Mouse (Mus musculus) MEL (cell line): ENCODE measurements around the gene Notch2. TPM values are rescaled to one million over a fixed set of nuclear protein-coding genes. Genes with fewer than 3 reads are reported as not detected.
A peak's percentile ranks its signal among the peaks of the same experiment; 100 is the strongest.

Experiments
- DNase-seq: peaks from one replicate; pipeline ENCODE4 v3.0.0; 2011; ENCODE audit warnings: low read depth, low spot score
- H3K27ac ChIP-seq: 2 replicates; pipeline ENCODE4 v1.5.1; 2012; ENCODE audit warnings: low read depth, mild to moderate bottlenecking, control low read depth, low read length, moderate library complexity; ENCODE audit not compliant: control insufficient read depth
- H3K27me3 ChIP-seq, 2 experiments: fragments of 150-350 bp in 1 of 2; sonication (generic) in 1 of 2; 2 replicates each; pipeline ENCODE4 v1.6.1; 2012; ENCODE audit warnings: low read length in 2 of 2, mild to moderate bottlenecking in 2 of 2, improper control_type of control experiment in 1 of 2, moderate library complexity in 1 of 2; ENCODE audit not compliant: insufficient read depth in 2 of 2, control insufficient read depth in 1 of 2
- H3K36me3 ChIP-seq, 2 experiments: 2 replicates each; pipeline ENCODE4 v1.6.1; 2012 to 2014; ENCODE audit warnings: low read length in 2 of 2, improper control_type of control experiment in 1 of 2, inconsistent platforms in 1 of 2, mild to moderate bottlenecking in 1 of 2; ENCODE audit not compliant: insufficient read depth in 2 of 2, control insufficient read depth in 1 of 2
- H3K4me1 ChIP-seq, 2 experiments: fragments of 150-350 bp in 1 of 2; sonication (generic) in 1 of 2; 2 replicates each; pipeline ENCODE4 v1.6.1; 2012; ENCODE audit warnings: low read length in 2 of 2, improper control_type of control experiment in 1 of 2, mild to moderate bottlenecking in 1 of 2; ENCODE audit not compliant: insufficient read depth in 2 of 2, control insufficient read depth in 1 of 2
- H3K4me3 ChIP-seq, 2 experiments: fragments of 150-350 bp in 1 of 2; sonication (generic) in 1 of 2; 2 replicates each; pipeline ENCODE4 v1.5.1; 2012; ENCODE audit warnings: low read depth in 2 of 2, low read length in 2 of 2, mild to moderate bottlenecking in 2 of 2, moderate library complexity in 2 of 2, control low read depth in 1 of 2, improper control_type of control experiment in 1 of 2; ENCODE audit not compliant: control insufficient read depth in 1 of 2, insufficient read depth in 1 of 2
- H3K79me2 ChIP-seq: 2 replicates; pipeline ENCODE4 v1.6.1; 2012; ENCODE audit warnings: mild to moderate bottlenecking, low read length, moderate library complexity; ENCODE audit not compliant: control insufficient read depth, poor library complexity, insufficient read depth
- H3K9ac ChIP-seq: 2 replicates; pipeline ENCODE4 v1.6.1; 2012; ENCODE audit warnings: low read depth, mild to moderate bottlenecking, control low read depth, low read length, moderate library complexity; ENCODE audit not compliant: control insufficient read depth, poor library complexity, severe bottlenecking
- H3K9me3 ChIP-seq: fragments of 150-350 bp; sonication (generic); replicated peaks from 2 replicates; pipeline ENCODE4 v1.6.1; 2012; ENCODE audit warnings: mild to moderate bottlenecking, low read length, improper control_type of control experiment, moderate library complexity; ENCODE audit not compliant: insufficient read depth
- BHLHE40 ChIP-seq: IDR thresholded peaks from 2 replicates; pipeline ENCODE4 v1.6.1; 2012; ENCODE audit warnings: low read depth, mild to moderate bottlenecking, inconsistent platforms, low read length, improper control_type of control experiment, borderline replicate concordance
- CHD1 ChIP-seq: IDR thresholded peaks from 2 replicates; pipeline ENCODE4 v1.6.1; 2012; ENCODE audit warnings: low read depth, mild to moderate bottlenecking, inconsistent platforms, low read length, improper control_type of control experiment
- CHD2 ChIP-seq: IDR thresholded peaks from 2 replicates; pipeline ENCODE4 v1.6.1; 2011; ENCODE audit warnings: low read length, improper control_type of control experiment
- E2F4 ChIP-seq: IDR thresholded peaks from 2 replicates; pipeline ENCODE4 v1.6.1; 2011; ENCODE audit warnings: low read depth, low read length, improper control_type of control experiment, borderline replicate concordance
- ELF1 ChIP-seq: IDR thresholded peaks from 2 replicates; pipeline ENCODE4 v1.6.1; 2014; ENCODE audit warnings: low read depth, mild to moderate bottlenecking, inconsistent platforms, low read length, improper control_type of control experiment, moderate library complexity
- ETS1 ChIP-seq: IDR thresholded peaks from 2 replicates; pipeline ENCODE4 v1.6.1; 2012; ENCODE audit warnings: low read depth, mild to moderate bottlenecking, inconsistent platforms, low read length, improper control_type of control experiment, moderate library complexity
- GABPA ChIP-seq: IDR thresholded peaks from 2 replicates; pipeline ENCODE4 v1.6.1; 2012; ENCODE audit warnings: low read depth, mild to moderate bottlenecking, inconsistent platforms, low read length, improper control_type of control experiment, moderate library complexity
- GATA1 ChIP-seq: IDR thresholded peaks from 2 replicates; pipeline ENCODE4 v1.6.1; 2011; ENCODE audit warnings: low read depth, low read length, improper control_type of control experiment
- HCFC1 ChIP-seq: IDR thresholded peaks from 2 replicates; pipeline ENCODE4 v1.6.1; 2012; ENCODE audit warnings: low read depth, mild to moderate bottlenecking, inconsistent platforms, low read length, improper control_type of control experiment, moderate library complexity
- JUND ChIP-seq: IDR thresholded peaks from 2 replicates; pipeline ENCODE4 v1.6.1; 2011; ENCODE audit warnings: low read depth, mild to moderate bottlenecking, improper control_type of control experiment, low read length
- KAT2A ChIP-seq: conservative IDR thresholded peaks from 2 replicates; pipeline ENCODE4 v1.6.1; 2012; ENCODE audit warnings: low read depth, low read length, improper control_type of control experiment, inconsistent platforms
- MAFK ChIP-seq: IDR thresholded peaks from 2 replicates; pipeline ENCODE4 v1.6.1; 2011; ENCODE audit warnings: low read depth, mild to moderate bottlenecking, low read length, improper control_type of control experiment, borderline replicate concordance
- MAX ChIP-seq: IDR thresholded peaks from 2 replicates; pipeline ENCODE4 v1.6.1; 2011; ENCODE audit warnings: low read length, improper control_type of control experiment
- MEF2A ChIP-seq: IDR thresholded peaks from 2 replicates; pipeline ENCODE4 v1.6.1; 2014; ENCODE audit warnings: low read depth, mild to moderate bottlenecking, inconsistent platforms, low read length, improper control_type of control experiment; ENCODE audit not compliant: poor library complexity, insufficient replicate concordance, severe bottlenecking; ENCODE audit errors: extremely low read depth
- MXI1 ChIP-seq: IDR thresholded peaks from 2 replicates; pipeline ENCODE4 v1.6.1; 2011; ENCODE audit warnings: mild to moderate bottlenecking, low read depth, low read length, improper control_type of control experiment
- MYB ChIP-seq: IDR thresholded peaks from 2 replicates; pipeline ENCODE4 v1.6.1; 2011; ENCODE audit warnings: mild to moderate bottlenecking, low read depth, low read length, improper control_type of control experiment
- NELFE ChIP-seq: IDR thresholded peaks from 2 replicates; pipeline ENCODE4 v1.6.1; 2011; ENCODE audit warnings: low read depth, low read length, improper control_type of control experiment
- POLR2A ChIP-seq, 2 experiments: IDR thresholded peaks; 2 replicates each; pipeline ENCODE4 v1.6.1; 2011 to 2012; ENCODE audit warnings: low read length in 2 of 2, mild to moderate bottlenecking in 2 of 2, control low read depth in 1 of 2, improper control_type of control experiment in 1 of 2, low read depth in 1 of 2, moderate library complexity in 1 of 2; ENCODE audit not compliant: control insufficient read depth in 1 of 2, insufficient read depth in 1 of 2, poor library complexity in 1 of 2
- POLR2AphosphoS5 ChIP-seq: IDR thresholded peaks from 2 replicates; pipeline ENCODE4 v1.6.1; 2012; ENCODE audit warnings: low read depth, borderline replicate concordance, mild to moderate bottlenecking, inconsistent platforms, low read length, moderate library complexity, mixed read lengths
- RAD21 ChIP-seq: IDR thresholded peaks from 2 replicates; pipeline ENCODE4 v1.6.1; 2011; ENCODE audit warnings: mild to moderate bottlenecking, low read depth, low read length, improper control_type of control experiment
- RCOR1 ChIP-seq: IDR thresholded peaks from 2 replicates; pipeline ENCODE4 v1.6.1; 2012; ENCODE audit warnings: low read depth, mild to moderate bottlenecking, inconsistent platforms, low read length, improper control_type of control experiment
- SIN3A ChIP-seq: IDR thresholded peaks from 2 replicates; pipeline ENCODE4 v1.6.1; 2012; ENCODE audit warnings: low read length, improper control_type of control experiment, inconsistent platforms
- SMC3 ChIP-seq: IDR thresholded peaks from 2 replicates; pipeline ENCODE4 v1.6.1; 2011; ENCODE audit warnings: low read depth, low read length, improper control_type of control experiment
- TAL1 ChIP-seq: IDR thresholded peaks from 2 replicates; pipeline ENCODE4 v1.6.1; 2012; ENCODE audit warnings: mild to moderate bottlenecking, inconsistent platforms, low read length, moderate library complexity, mixed read lengths
- TCF12 ChIP-seq: IDR thresholded peaks from 2 replicates; pipeline ENCODE4 v1.6.1; 2014; ENCODE audit warnings: low read depth, mild to moderate bottlenecking, inconsistent platforms, low read length, improper control_type of control experiment, moderate library complexity
- UBTF ChIP-seq: IDR thresholded peaks from 2 replicates; pipeline ENCODE4 v1.6.1; 2012; ENCODE audit warnings: low read depth, mild to moderate bottlenecking, inconsistent platforms, low read length, improper control_type of control experiment, moderate library complexity, borderline replicate concordance; ENCODE audit not compliant: insufficient read depth
- USF1 ChIP-seq: IDR thresholded peaks from 2 replicates; pipeline ENCODE4 v1.6.1; 2014; ENCODE audit warnings: low read depth, mild to moderate bottlenecking, inconsistent platforms, low read length, improper control_type of control experiment, moderate library complexity
- USF2 ChIP-seq, 2 experiments: IDR thresholded peaks; 2 replicates each; pipeline ENCODE4 v1.6.1; 2011 to 2012; ENCODE audit warnings: improper control_type of control experiment in 2 of 2, low read length in 2 of 2, borderline replicate concordance in 1 of 2, inconsistent platforms in 1 of 2, low read depth in 1 of 2, mild to moderate bottlenecking in 1 of 2; ENCODE audit not compliant: insufficient read depth in 1 of 2
- ZC3H11A ChIP-seq: IDR thresholded peaks from 2 replicates; pipeline ENCODE4 v1.6.1; 2012; ENCODE audit warnings: low read depth, mild to moderate bottlenecking, inconsistent platforms, low read length, improper control_type of control experiment
- ZMIZ1 ChIP-seq: IDR thresholded peaks from 2 replicates; pipeline ENCODE4 v1.6.1; 2012; ENCODE audit warnings: low read depth, mild to moderate bottlenecking, inconsistent platforms, low read length, improper control_type of control experiment, moderate library complexity
- ZNF384 ChIP-seq: IDR thresholded peaks from 2 replicates; pipeline ENCODE4 v1.6.1; 2012; ENCODE audit warnings: low read depth, mild to moderate bottlenecking, inconsistent platforms, low read length, improper control_type of control experiment
- polyA plus RNA-seq, 2 experiments: library from polyadenylated mRNA; stranded (reverse) in 1 of 2; unstranded in 1 of 2; fragments of >175 nt in 1 of 2; fragments of >200 nt in 1 of 2; gene quantifications; 2 replicates each; pipeline versions ENCODE4 v1.2.1 to v1.2.4; 2012; ENCODE audit warnings: low replicate concordance in 2 of 2, low read depth in 1 of 2; ENCODE audit not compliant: insufficient read length in 2 of 2, insufficient read depth in 1 of 2, missing spikeins in 1 of 2
- total RNA-seq: library from RNA; depleted of rRNA; stranded (reverse); fragments of 300-350 nt; gene quantifications from 2 replicates; pipeline ENCODE4 v1.2.3, GENCODE M21; 2012

The Notch2 gene
- total and polyA plus RNA-seq, 3 experiments = 16.2 to 36.6 (median 16.6) TPM

- Histone ChIP-seq H3K27ac (no peak overlapping the region; the same call in 1 of the 2 replicates), H3K4me3 (no peak overlapping the region), H3K4me1 (peaks cover 24 to 29% of the 10 kb centered on the region in 2 experiments)
- peak; percentile 58; the same call in 1 of the 2 replicates for TF ChIP-seq ZNF384
- no peak for TF ChIP-seq SMC3
- TF ChIP-seq, all 39 proteins: peak for 1
- DNase-seq = peak; percentile 48
- Histone ChIP-seq H3K27me3 (no peaks in the 10 kb centered on the region), H3K79me2 (no peaks in the 10 kb centered on the region), H3K9ac (no peak overlapping the region), H3K9me3 (no peaks in the 10 kb centered on the region), H3K36me3 (peaks cover 0 to 32% of the 10 kb centered on the region in 2 experiments; a peak in 2 of 4 replicates)
These were observed 15.0 kb upstream of the Notch2 start for GRCm38 (mm10) chr3:97998349-97998748.

- Histone ChIP-seq H3K4me3 (no peak overlapping the region), H3K4me1 (peaks cover 23 to 34% of the 10 kb centered on the region in 2 experiments), H3K36me3 (peaks cover 0 to 37% of the 10 kb centered on the region in 2 experiments; a peak in 2 of 4 replicates), H3K9me3 (no peaks in the 10 kb centered on the region), H3K27me3 (no peaks in the 10 kb centered on the region), H3K9ac (no peak overlapping the region), H3K27ac (peak overlapping the region; percentile 65), H3K79me2 (no peaks in the 10 kb centered on the region)
- DNase-seq = peak; percentile 77
- TF ChIP-seq ZC3H11A (no peak), MEF2A (no peak), MXI1 (0 out of 2 replicates have a peak, but pooled peaks have one; percentile 13), UBTF (no peak), MAX (peak; percentile 46; the same call in 1 of the 2 replicates), RAD21 (no peak), POLR2A (IDR thresholded peaks at IDR 0.05; ENCODE audit: control insufficient read depth in 1 of 2, insufficient read depth in 1 of 2, low read depth in 1 of 2, low read length in 2 of 2, poor library complexity in 1 of 2) (no peak), GATA1 (peak; percentile 95), ETS1 (peak; percentile 88), RCOR1 (peak; percentile 45; the same call in 1 of the 2 replicates), CHD2 (no peak), MAFK (no peak), USF2 (IDR thresholded peaks at IDR 0.05; ENCODE audit: borderline replicate concordance in 1 of 2, insufficient read depth in 1 of 2, low read depth in 1 of 2, low read length in 2 of 2) (no peak), E2F4 (no peak), GABPA (no peak), KAT2A (no peak), JUND (no peak), ZMIZ1 (no peak), ELF1 (no peak), HCFC1 (no peak), NELFE (no peak), TAL1 (peak; percentile 85), CHD1 (no peak), TCF12 (peak; percentile 90), BHLHE40 (peak; percentile 94), MYB (peak; percentile 71), SMC3 (no peak), SIN3A (peak; percentile 67; the same call in 1 of the 2 replicates), ZNF384 (no peak), POLR2AphosphoS5 (no peak), USF1 (no peak)
These were observed 9.8 kb upstream of the Notch2 start for GRCm38 (mm10) chr3:98003558-98003957.
